Mouse (Mus musculus): ENCODE results near the gene Mogs. TPM values are rescaled to one million over a fixed set of nuclear protein-coding genes. Genes with fewer than 3 reads are reported as not detected.

Mogs gene
- polyA plus RNA-seq, 1 experiment from 2014 or later = 8.8 TPM

GRCm38 (mm10) chr6:83137576-83137950 is 22.3 kb downstream of the Mogs start:
- 1% methylated on average over 12 of the region's 12 CpGs for WGBS
- Histone ChIP-seq H3K4me2 (ENCODE audit: low read depth, low read length) (peak overlapping the region; percentile 81), H3K9ac (ENCODE audit: low read depth, low read length) (peak overlapping the region; percentile 87), H3K27ac (ENCODE audit: low read length) (peak overlapping the region; percentile 100), H3K4me1 (ENCODE audit: control insufficient read depth, insufficient read depth, low read length) (peaks cover 39% of the 10 kb centered on the region), H3K4me3 (ENCODE audit: low read length) (peak overlapping the region; percentile 58), H3K27me3 (replicated peaks; ENCODE audit: control insufficient read depth, insufficient read depth, low read length) (no peaks in the 10 kb centered on the region), H3K36me3 (ENCODE audit: control insufficient read depth, insufficient read depth, low read length) (no peaks in the 10 kb centered on the region; the same call in 1 of the 2 replicates), H3K9me3 (ENCODE audit: control insufficient read depth, low read length) (no peaks in the 10 kb centered on the region)
- peak; percentile 81 for ATAC-seq

GRCm38 (mm10) chr6:83138056-83138455 is 22.8 kb downstream of the Mogs start:
- Histone ChIP-seq H3K9ac (ENCODE audit: low read depth, low read length) (peak overlapping the region; percentile 87), H3K27ac (ENCODE audit: low read length) (peak overlapping the region; percentile 100), H3K27me3 (replicated peaks; ENCODE audit: control insufficient read depth, insufficient read depth, low read length) (no peaks in the 10 kb centered on the region), H3K36me3 (ENCODE audit: control insufficient read depth, insufficient read depth, low read length) (no peaks in the 10 kb centered on the region; the same call in 1 of the 2 replicates), H3K4me2 (ENCODE audit: low read depth, low read length) (peak overlapping the region; percentile 81), H3K4me1 (ENCODE audit: control insufficient read depth, insufficient read depth, low read length) (peaks cover 42% of the 10 kb centered on the region), H3K4me3 (ENCODE audit: low read length) (peak overlapping the region; percentile 58), H3K9me3 (ENCODE audit: control insufficient read depth, low read length) (no peaks in the 10 kb centered on the region)
- peak; percentile 19 for ATAC-seq
- 2% methylated on average over 11 of the region's 11 CpGs for WGBS

- WGBS = 87% methylated on average over 8 of the region's 8 CpGs
- Histone ChIP-seq H3K27me3 (replicated peaks; ENCODE audit: control insufficient read depth, insufficient read depth, low read length) (no peaks in the 10 kb centered on the region), H3K4me3 (ENCODE audit: low read length) (no peak overlapping the region), H3K36me3 (ENCODE audit: control insufficient read depth, insufficient read depth, low read length) (no peaks in the 10 kb centered on the region; the same call in 1 of the 2 replicates), H3K4me2 (ENCODE audit: low read depth, low read length) (no peak overlapping the region), H3K9ac (ENCODE audit: low read depth, low read length) (no peak overlapping the region), H3K9me3 (ENCODE audit: control insufficient read depth, low read length) (no peaks in the 10 kb centered on the region), H3K27ac (ENCODE audit: low read length) (no peak overlapping the region), H3K4me1 (ENCODE audit: control insufficient read depth, insufficient read depth, low read length) (peaks cover 38% of the 10 kb centered on the region)
- no peak for ATAC-seq
Observed at GRCm38 (mm10) chr6:83140044-83140443, 24.7 kb downstream of the Mogs start.

- no peak overlapping the region for H3K27ac ChIP-seq (ENCODE audit: low read length)
- H3K4me1 ChIP-seq (ENCODE audit: control insufficient read depth, insufficient read depth, low read length) = peaks cover 24% of the 10 kb centered on the region
Observed at GRCm38 (mm10) chr6:83141636-83142035, 26.3 kb downstream of the Mogs start.

GRCm38 (mm10) chr6:83142211-83142731 is 27.0 kb downstream of the Mogs start:
- Histone ChIP-seq H3K4me1 (ENCODE audit: control insufficient read depth, insufficient read depth, low read length) (peaks cover 24% of the 10 kb centered on the region), H3K4me3 (ENCODE audit: low read length) (peak overlapping the region; percentile 35), H3K27me3 (replicated peaks; ENCODE audit: control insufficient read depth, insufficient read depth, low read length) (no peaks in the 10 kb centered on the region), H3K36me3 (ENCODE audit: control insufficient read depth, insufficient read depth, low read length) (peaks cover under 1% of the 10 kb centered on the region; the same call in 1 of the 2 replicates), H3K9ac (ENCODE audit: low read depth, low read length) (peak overlapping the region; percentile 63), H3K9me3 (ENCODE audit: control insufficient read depth, low read length) (no peaks in the 10 kb centered on the region), H3K4me2 (ENCODE audit: low read depth, low read length) (peak overlapping the region; percentile 57), H3K27ac (ENCODE audit: low read length) (no peak overlapping the region)
- 13% methylated on average over 41 of the region's 41 CpGs for WGBS
- no peak for ATAC-seq

More at GRCm38 (mm10) chr6:83141636-83142035, 26.3 kb downstream of the Mogs start:
- Histone ChIP-seq H3K9me3 (ENCODE audit: control insufficient read depth, low read length) (no peaks in the 10 kb centered on the region), H3K36me3 (ENCODE audit: control insufficient read depth, insufficient read depth, low read length) (no peaks in the 10 kb centered on the region; the same call in 1 of the 2 replicates), H3K4me3 (ENCODE audit: low read length) (peak overlapping the region; percentile 35; the same call in 1 of the 2 replicates), H3K9ac (ENCODE audit: low read depth, low read length) (no peak overlapping the region), H3K4me2 (ENCODE audit: low read depth, low read length) (peak overlapping the region; percentile 57), H3K27me3 (replicated peaks; ENCODE audit: control insufficient read depth, insufficient read depth, low read length) (no peaks in the 10 kb centered on the region)
- ATAC-seq = no peak
- WGBS = 53% methylated on average over 4 of the region's 4 CpGs

GRCm38 (mm10) chr6:83142886-83143285 is 27.6 kb downstream of the Mogs start:
- no peak overlapping the region for H3K9ac ChIP-seq (ENCODE audit: low read depth, low read length)
- no peak for ATAC-seq
- no peaks in the 10 kb centered on the region for H3K9me3 ChIP-seq (ENCODE audit: control insufficient read depth, low read length)
- no peak overlapping the region for H3K4me3 ChIP-seq (ENCODE audit: low read length)
- H3K36me3 ChIP-seq (ENCODE audit: control insufficient read depth, insufficient read depth, low read length) = peaks cover 6% of the 10 kb centered on the region; the same call in 1 of the 2 replicates
- no peaks in the 10 kb centered on the region for H3K27me3 ChIP-seq (replicated peaks; ENCODE audit: control insufficient read depth, insufficient read depth, low read length)
- peaks cover 21% of the 10 kb centered on the region for H3K4me1 ChIP-seq (ENCODE audit: control insufficient read depth, insufficient read depth, low read length)
- WGBS = 68% methylated on average over 11 of the region's 11 CpGs
- no peak overlapping the region; the same call in 1 of the 2 replicates for H3K4me2 ChIP-seq (ENCODE audit: low read depth, low read length)
- H3K27ac ChIP-seq (ENCODE audit: low read length) = no peak overlapping the region

GRCm38 (mm10) chr6:83145209-83145608 is 29.9 kb downstream of the Mogs start:
- no peak overlapping the region for H3K27ac ChIP-seq (ENCODE audit: low read length)
- H3K4me2 ChIP-seq (ENCODE audit: low read depth, low read length) = no peak overlapping the region
- H3K27me3 ChIP-seq (replicated peaks; ENCODE audit: control insufficient read depth, insufficient read depth, low read length) = no peaks in the 10 kb centered on the region
- no peak for ATAC-seq
- H3K4me1 ChIP-seq (ENCODE audit: control insufficient read depth, insufficient read depth, low read length) = peaks cover 12% of the 10 kb centered on the region
- 0 out of 2 replicates have a peak, but pooled peaks cover 8% of the 10 kb centered on the region for H3K36me3 ChIP-seq (ENCODE audit: control insufficient read depth, insufficient read depth, low read length)
- no peak overlapping the region for H3K9ac ChIP-seq (ENCODE audit: low read depth, low read length)
- no peaks in the 10 kb centered on the region for H3K9me3 ChIP-seq (ENCODE audit: control insufficient read depth, low read length)
- WGBS = 69% methylated on average over 2 of the region's 2 CpGs
- H3K4me3 ChIP-seq (ENCODE audit: low read length) = no peak overlapping the region

- H3K4me3 ChIP-seq (ENCODE audit: low read length) = no peak overlapping the region
- ATAC-seq = no peak
Observed at GRCm38 (mm10) chr6:83145805-83146204, 30.5 kb downstream of the Mogs start.

GRCm38 (mm10) chr6:83147280-83147679 is 32.0 kb downstream of the Mogs start:
- Histone ChIP-seq H3K9ac (ENCODE audit: low read depth, low read length) (no peak overlapping the region), H3K9me3 (ENCODE audit: control insufficient read depth, low read length) (no peaks in the 10 kb centered on the region), H3K36me3 (ENCODE audit: control insufficient read depth, insufficient read depth, low read length) (peaks cover 8% of the 10 kb centered on the region; the same call in 1 of the 2 replicates), H3K4me2 (ENCODE audit: low read depth, low read length) (no peak overlapping the region), H3K4me1 (ENCODE audit: control insufficient read depth, insufficient read depth, low read length) (peaks cover 6% of the 10 kb centered on the region), H3K27me3 (replicated peaks; ENCODE audit: control insufficient read depth, insufficient read depth, low read length) (no peaks in the 10 kb centered on the region), H3K4me3 (ENCODE audit: low read length) (no peak overlapping the region), H3K27ac (ENCODE audit: low read length) (no peak overlapping the region)
- whole genome bisulfite sequencing = 61% methylated on average over 7 of the region's 7 CpGs
- ATAC-seq = no peak

More at GRCm38 (mm10) chr6:83145805-83146204, 30.5 kb downstream of the Mogs start:
- peaks cover 8% of the 10 kb centered on the region; the same call in 1 of the 2 replicates for H3K36me3 ChIP-seq (ENCODE audit: control insufficient read depth, insufficient read depth, low read length)
- H3K4me1 ChIP-seq (ENCODE audit: control insufficient read depth, insufficient read depth, low read length) = peaks cover 12% of the 10 kb centered on the region
- no peak overlapping the region for H3K4me2 ChIP-seq (ENCODE audit: low read depth, low read length)
- no peak overlapping the region for H3K9ac ChIP-seq (ENCODE audit: low read depth, low read length)
- H3K27ac ChIP-seq (ENCODE audit: low read length) = no peak overlapping the region
- WGBS = 70% methylated on average over 9 of the region's 9 CpGs
- no peaks in the 10 kb centered on the region for H3K9me3 ChIP-seq (ENCODE audit: control insufficient read depth, low read length)
- no peaks in the 10 kb centered on the region for H3K27me3 ChIP-seq (replicated peaks; ENCODE audit: control insufficient read depth, insufficient read depth, low read length)
